Mouse (Mus musculus) embryo, embryonic 10 days (tissue): ENCODE results near the gene F2.
"Not testable (repeated sequence)": the region's sequence is repeated elsewhere in the genome, so short reads cannot be mapped to it uniquely, and the experiment has no call there.

Experiments
- DNase-seq: peaks from one replicate; pipeline ENCODE4 v3.0.0-alpha.2; 2015; ENCODE audit warnings: low spot score

Gene F2

DNA sequence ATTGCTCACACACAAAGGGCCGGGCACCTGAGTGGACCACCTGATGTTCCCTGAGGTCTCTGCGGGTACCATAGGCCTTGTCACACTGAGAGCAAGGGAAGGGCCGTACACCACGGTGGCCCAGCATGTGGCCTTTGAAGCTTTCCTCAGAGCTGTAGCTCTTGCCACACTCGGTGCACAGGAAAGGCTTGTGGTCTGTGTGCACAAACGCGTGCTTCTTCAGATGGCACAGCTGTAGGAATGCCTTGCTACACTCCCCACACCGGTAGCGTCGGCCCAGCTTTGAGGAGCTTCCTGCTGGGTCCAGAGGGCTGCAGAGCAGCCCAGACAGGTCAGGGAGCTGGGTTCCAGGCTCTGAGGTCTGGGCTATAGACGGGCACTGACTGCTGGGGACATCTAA, 9.6 kb upstream of the F2 start:
- DNase-seq, result no peak

DNA sequence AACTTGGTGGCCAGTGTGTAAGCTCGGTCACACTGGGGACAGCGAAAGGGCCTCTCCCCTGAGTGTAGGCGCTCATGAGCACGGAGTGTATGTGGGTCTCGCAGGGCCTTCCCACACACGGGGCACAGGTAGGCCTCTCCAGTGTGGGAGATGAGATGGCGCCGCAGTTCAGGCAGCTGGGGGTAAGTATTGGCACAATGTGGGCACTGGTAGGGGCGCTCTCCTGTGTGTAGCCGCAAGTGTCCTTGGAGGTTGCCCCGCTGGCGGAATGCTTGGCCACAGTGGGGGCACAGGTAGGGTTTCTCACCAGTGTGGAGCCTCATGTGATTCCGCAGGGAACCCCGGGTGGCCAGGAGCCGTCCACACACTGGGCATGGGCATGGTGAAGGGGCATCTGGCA, 9.1 kb upstream of the F2 start:
- no peak for DNase-seq

DNA sequence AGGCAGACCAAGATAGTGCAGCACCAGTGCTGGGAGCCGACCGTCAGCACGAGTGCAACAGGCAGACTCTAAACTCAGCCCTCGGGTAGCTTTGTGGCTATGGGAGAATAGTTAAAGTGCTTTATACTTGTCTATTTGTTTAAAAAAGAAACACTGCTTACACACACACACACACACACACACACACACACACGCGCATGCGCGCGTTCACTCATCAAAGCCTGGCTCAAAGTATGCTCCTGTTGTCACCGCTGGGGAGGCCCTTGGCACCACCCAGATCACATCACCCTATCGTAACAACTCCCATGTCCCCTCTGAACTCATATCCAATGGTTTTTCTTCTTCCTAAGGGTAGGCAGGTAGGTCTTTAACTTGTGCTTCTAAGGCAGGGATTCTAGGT, 7.8 kb upstream of the F2 start:
- DNase-seq, result no peak

DNA sequence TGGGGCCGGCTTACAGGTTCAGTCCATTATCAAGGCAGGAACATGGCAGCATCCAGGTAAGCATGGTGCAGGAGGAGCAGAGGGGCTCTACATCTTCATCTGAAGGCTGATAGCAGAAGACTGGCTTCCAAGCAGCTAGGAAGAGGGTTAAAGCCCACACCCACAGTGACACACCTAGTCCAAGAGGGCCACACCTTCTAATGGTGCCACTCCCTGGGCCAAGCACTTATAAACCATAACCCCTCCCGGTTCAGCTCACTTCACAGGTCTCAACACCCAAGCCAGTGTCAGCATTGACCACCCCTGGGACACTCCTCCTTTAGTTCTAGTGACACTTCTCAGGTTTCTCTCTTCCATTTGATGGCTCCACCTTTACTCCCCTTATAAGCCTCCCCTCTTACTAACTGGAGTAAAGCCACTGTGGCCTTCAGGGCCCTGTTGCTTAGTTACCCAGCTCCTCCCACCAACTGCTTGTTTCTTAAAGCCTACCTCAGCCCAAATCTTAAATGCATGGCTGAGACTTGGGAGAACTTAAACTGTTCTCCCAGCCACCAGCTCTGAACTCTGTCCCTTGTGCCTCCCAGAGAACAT, 6.7 kb upstream of the F2 start:
- no peak for DNase-seq

DNA sequence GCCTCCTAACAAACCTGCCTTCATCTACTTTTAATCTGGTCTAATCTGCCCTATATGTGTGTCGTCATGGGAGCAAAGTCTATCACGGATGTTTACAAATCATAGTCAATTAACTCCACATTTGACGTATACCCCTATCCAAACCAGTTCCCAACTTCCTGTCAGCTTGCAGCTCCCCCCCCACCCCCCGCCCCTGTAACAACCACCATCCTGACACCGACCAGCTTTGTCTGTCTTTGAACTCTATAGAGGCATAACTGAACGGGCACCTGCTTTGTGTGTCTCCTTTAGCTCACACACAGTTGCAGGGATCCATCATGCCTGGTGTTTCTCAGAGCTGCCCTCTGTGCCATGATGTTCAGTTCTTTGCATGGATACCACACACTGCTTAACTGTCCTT, 2.7 kb upstream of the F2 start:
- DNase-seq, result no peak

DNA sequence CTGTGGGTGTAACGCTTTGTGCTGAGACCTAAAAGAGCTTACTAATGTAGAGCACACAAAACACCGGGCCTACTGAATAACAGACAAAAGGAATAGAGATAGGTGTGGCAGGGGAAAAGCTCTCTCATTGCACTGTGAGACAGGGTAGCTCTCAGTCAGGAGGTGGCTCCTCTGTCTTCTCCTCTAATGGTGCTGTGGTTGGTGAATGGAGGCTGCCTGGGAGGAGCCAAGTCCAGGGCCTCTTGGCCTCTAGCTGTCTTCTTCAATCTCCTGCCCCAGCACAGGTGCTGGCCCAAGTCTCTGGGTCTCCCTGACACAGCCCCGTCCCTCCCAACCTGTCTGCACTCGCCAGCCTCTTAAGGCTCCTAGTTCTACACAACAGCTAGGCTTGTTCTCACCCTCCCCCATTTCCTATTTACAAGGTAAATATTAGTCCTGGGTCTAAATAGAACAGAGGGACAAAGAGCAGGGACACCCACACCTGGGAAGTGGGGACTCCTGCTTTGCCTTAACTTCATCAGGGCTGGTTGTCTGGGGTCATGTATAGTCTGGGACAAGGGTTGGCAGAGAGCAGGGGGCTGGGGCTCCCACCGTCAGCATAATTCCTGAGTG, 619 bp upstream of the F2 start:
- no peak for DNase-seq

DNA sequence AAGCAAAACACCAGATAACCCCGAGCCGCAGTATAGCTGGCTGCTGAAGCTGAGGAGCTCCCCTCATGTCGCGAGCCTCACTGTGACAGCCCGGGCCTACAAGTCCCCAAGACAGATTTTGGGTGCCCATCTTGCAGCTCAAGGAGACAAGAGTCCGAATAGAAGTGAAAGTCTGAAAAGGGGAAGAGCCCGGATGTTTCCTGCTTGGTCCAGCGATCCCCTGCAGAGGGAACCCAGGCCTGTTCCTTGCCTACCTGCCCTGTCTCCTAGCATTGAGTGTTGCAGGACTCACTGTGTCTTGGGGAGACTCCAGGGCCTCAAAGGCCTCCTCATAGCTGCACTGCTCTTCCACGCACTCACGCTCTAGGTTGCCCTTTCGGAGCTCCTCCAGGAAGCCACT, 728 bp downstream of the F2 start:
- no peak for DNase-seq

DNA sequence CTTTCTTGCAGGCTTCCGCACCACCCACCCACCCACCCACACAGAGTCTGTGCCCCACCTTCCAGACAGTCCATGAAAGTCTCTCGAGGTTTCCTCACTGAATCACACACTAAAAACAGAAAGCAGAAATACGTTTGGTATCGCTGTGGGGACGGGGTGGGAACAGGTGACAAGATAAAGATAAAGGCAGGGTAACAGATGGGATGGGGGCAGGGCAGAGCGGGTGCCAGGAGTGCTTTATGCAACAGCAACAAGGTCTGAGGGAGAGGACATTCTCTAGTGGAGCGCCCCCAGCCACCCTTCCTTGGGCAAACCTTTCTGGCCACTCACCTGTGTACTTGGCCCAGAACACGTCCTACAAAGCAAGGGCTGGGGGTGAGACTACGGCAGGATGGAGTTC, 1.4 kb downstream of the F2 start:
- no peak for DNase-seq

DNA sequence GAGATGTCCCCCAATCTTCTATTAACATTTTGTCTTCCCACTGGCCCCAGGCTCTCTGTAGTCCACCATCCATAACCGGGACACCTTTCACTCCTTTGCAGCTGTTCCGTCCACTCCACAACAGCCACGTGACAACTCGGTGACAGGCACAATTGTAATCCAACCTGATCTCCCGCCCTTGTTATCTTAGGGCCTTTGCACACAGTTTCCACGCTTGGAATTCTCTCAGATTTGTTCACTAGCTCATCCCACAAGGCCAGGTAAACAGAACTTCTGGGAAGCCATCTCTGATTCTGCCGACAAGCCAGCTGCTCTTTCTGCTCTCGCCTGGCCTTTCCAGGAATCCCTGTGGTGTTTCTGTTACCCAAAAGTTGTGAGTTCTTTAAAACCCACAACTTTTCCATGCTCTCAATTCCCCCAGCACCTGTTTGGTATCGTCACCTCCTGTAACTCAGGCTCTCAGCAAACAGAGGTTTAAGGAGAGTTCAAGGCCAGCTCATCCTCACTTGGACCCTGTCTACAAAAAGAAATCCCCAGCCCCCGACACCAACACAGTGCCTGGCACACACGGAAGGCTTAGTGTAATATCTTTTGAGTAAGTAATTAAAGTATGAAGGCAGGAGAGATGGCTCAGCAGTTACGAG, 2.8 kb downstream of the F2 start:
- no peak for DNase-seq

DNA sequence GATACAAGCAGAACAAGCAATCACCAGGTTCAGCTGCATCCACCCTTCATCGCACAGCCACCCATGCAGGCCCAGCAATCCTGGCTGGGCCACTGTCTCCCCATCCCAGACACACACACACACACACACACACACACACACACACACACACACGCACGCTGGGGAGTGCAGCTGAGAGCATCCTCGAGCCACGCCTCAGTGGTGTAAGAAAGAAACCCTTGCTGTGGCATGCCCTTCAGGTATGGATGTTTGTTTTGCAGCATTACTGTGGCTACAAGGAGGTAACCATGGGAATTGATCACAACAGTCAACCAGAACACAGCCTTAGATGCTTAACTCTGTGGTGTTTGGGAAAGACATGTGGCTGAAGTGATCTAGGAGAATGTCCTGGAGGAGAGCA, 3.9 kb downstream of the F2 start:
- DNase-seq, result no peak

DNA sequence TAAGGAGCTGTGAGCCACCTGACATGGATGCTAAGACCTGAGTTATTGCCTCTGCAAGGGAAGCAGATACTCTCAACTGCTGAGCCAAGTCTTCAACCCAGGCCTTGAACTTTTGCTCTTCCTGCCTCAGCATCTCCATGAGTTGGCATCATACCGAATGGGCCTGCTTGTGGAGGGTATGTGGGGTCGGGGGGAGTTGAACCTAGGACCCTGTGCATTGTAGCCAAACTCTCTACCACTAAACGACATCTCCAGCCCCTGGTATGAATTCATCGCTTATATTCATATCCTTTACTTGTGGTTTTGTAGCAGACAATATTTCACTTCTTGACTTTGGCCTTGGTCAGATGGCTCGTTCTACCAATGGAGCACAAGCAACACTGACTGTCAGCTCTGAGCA, 4.4 kb downstream of the F2 start:
- no peak for DNase-seq

DNA sequence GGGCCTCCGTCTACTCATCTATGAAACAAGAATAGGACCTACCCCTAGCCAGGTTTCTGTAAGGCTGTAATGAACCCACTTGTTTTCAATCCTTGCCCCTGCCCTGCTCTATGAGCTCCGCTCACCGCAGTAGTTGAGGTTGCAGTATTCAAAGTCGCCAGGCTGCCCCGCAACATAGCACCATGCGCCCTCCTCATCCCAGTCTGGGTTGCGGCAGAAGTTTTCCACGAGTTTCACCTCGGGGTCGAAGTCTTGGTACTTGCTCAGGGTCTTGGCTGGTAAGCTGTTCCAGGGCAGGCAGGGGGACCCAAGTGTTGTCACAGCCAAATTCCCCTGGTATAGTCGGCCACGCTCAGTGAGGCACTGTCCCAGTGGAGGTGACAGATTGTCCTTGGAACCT, 5.8 kb downstream of the F2 start:
- no peak for DNase-seq

DNA sequence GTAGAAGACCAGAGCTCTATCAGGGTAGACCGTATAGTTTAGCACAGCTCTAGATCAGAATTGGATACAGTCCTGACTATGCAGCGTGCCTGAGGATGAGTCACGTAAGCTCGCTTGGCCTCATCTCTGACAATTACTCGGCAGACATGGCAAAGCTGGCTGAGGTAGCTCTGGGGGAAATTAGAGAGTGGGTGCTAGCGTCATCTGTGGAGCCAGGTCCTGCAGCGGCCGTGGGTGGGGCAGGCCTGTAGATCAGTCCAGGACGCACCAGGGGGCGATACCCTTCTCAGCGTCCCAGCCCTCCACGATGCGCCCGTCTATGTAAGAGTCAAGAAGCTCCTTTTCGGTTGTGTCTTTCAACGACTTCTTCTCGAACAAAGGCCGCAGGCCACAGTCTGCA, 6.5 kb downstream of the F2 start:
- DNase-seq, result no peak

DNA sequence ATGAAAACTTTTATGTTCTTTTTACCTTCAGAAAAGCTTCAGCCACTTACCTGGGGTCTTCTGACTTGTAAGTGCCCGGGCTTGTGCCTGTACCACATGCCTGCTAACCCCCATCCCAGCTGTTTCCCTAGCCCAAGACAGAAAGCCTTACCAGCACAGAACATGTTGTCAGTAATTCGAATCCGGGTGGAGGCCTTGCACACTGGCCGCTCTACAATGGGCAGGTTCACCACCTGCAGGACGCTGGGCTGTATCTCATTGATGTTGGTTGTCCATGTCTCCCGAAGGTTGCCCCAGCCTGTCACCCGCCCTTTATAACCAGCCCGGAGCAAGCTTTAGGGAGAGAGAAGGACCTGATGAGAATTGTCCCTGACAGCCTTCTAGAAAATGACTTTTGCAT, 8.0 kb downstream of the F2 start:
- DNase-seq, result no peak

DNA sequence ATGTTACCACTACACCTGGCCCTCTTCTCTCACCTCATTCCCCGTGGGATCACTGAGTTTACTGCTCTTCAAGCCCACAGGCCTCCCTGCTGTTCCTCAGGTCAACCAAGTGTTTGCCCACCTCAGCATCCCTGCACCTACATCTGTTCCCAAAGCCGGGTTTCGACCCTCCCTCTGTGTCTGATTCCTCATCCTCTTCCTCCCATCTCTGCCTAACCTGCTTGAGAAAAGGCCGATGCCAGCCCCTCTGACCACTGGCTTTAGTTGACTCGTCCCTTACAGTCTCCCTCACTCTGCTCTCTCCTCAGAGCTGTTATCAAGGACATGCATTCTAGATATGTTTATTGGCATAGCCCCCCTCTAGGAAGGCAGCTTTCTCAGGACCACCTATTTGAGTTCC, 8.7 kb downstream of the F2 start:
- DNase-seq, result no peak

DNA sequence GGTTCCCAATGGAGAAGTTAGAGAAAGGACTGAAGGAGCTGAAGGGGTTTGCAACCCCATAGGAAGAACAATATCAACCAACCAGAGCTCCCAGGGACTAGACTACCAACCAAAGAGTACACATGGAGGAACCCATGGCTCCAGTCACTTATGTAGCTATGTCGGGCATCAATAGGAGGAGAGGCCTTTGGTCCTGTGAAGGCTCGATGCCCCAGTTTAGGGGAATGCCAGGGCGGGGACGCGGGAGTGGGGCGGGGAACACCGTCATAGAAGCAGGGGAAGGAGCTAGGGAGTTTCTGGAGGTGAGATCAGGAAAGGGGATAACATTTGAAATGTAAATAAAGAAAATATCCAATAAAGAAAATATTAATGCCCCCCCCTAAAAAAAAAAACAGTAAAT, 12.8 kb downstream of the F2 start:
- not testable (repeated sequence) for DNase-seq

DNA sequence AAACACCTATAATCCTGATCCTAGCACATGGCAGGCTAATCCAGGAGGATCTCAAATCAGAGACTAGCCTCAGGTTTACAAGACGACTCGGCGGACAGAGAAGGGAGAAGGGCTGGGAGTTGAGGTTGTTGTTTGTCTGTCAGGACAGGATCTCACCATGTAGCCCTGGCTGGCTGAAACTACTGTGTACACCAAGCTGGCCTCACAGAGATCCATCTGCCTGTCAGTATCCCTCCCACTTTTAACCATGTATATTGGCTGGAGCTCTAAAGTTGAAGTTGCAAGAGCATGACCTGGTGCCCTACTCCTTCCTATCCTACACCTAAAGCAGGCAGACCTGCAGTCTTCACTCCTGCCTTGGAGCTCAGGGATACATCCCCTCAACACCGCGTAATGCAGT, 13.9 kb downstream of the F2 start:
- no peak for DNase-seq

DNA sequence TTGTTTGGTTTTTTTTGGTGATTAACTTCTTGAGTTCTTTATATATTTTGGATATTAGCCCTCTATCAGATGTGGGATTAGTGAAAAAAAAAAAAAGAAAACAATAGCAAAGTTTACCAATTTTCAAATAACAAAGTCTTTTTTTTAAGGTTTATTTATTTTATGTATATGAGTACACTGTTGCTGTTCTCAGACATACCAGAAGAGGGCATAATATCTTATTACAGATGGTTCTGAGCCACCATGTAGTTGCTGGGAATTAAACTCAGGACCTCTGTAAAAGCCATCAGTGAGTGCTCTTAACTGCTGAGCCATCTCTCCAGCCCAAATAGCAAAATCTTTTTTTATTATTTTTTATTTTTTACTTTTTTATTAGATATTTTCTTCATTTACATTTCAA, 26.8 kb downstream of the F2 start:
- DNase-seq, result not testable (repeated sequence)

DNA sequence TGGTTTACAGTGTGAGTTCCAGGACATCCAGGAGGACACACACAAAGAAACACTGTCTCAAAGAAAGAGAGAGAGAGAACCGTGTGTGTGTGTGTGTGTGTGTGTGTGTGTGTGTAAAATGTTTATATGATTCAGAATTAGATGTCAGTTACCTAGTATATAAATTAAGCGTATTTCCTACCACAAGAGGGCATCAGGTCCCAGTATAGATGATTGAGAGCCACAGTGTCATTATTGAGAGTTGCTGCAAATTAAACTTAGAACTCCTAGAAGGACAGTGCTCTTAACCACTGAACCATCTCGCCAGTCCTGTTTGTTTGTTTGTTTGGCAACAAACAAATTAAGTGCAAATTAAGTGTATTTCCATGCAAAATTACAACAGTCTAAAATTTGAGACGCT, 33.8 kb downstream of the F2 start:
- no peak for DNase-seq

DNA sequence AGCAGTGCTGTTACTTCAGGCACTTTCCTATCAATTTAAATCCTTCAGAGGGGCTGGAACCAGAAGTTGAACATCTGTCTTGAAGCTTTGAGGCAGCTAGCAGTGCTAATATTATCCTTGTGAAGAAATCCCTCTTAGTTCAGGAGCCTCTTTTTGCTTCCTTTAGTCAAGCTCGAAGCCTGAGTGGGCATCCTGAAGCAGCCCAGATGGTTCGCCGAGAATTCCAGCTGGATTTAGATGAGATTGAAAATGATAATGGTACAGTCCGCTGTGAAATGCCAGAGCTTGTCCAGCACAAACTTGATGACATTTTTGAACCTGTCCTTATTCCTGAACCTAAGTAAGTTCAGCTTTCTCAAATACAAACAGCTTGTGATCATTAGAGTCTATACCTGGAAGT, 35.7 kb downstream of the F2 start:
- DNase-seq, result no peak

DNA sequence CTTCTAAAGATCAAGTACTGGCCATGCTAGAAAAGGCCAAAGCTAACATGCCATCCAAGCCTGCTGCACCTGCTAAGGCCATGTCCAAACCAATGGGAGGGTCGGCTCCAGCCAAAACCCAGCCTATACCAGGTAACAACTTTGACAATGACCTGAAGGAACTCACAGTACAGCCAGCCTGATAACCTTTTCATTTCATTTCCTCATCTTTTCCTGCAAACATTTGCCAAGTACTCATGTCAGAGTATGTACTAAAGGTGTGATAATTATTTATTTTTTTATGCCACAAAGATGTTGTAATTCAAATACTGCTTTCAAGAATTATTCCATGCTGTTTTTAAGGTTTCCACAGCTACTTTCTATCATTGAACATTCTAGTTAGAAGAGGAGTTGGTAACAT, 50.0 kb downstream of the F2 start:
- no peak for DNase-seq

DNA sequence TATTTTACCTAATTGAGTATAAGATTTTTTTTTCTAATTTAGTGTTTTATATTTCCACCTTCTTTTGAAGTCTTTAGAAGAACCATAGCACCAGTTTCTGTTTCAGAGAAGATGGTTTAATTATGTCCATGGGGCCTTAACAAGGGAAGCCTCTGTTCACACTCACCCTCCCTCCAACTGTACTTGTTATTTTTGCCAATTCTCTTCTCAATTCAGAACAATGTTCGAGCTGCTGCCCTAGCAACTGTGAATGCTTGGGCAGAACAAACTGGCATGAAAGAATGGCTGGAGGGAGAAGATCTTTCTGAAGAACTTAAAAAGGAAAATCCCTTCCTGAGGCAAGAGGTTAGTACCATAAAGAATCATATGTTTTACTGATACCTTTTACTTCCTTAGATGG, 55.3 kb downstream of the F2 start:
- DNase-seq, result no peak
